Comparison of ENCODE assay signal across 19 mouse cellular contexts in the genomic region with DNA sequence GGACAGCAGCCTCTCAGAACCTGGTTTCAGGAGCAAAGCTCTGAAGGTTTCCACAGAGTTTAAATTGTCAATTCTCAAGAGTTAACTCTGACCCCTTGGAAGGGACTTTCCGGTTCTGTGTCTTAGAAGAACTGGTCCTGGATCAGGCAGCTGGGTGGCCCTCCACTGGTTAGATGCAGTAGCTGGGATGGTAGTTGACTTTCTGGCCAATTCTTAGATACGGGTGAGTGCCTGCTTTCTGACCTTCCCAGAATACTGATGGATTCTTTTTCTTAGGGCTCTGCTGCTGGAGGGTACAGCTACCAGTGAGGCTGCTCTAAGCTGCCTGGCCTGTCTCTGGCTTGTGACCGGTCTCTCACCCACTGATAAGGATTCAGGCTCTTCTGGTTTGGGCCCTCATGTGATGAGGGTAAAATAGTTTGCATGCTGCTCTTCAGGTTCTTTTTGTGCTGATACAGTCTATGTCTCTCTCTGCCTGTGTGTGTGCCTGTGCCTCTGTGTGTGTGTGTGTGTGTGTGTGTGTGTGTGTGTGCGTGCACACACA. TPM values are rescaled to one million over a fixed set of nuclear protein-coding genes. Genes with fewer than 3 reads are reported as not detected.
DNase-seq lines count a peak whose midpoint lies in the region; ATAC-seq and TF ChIP-seq lines count a peak whose summit lies in the region.
"Had no signal": no experiment of that assay in that cellular context is flagged by ENCODE, and none has a peak within 500 bp of the region (broad histone marks: within the 10 kb centered on the region; RNA-seq: fewer than 3 reads in every experiment).

No protein-coding gene starts in this region.

- peaks cover 61% of the 10 kb centered on the region for H3K4me1 ChIP-seq in heart, embryonic 10.5 days
- peaks cover 40% of the 10 kb centered on the region for H3K4me1 ChIP-seq in heart, embryonic 15.5 days (replicated peaks)
- H3K4me1 ChIP-seq in kidney, embryonic 15.5 days, result 0 out of 2 replicates have a peak, but pooled peaks cover 13% of the 10 kb centered on the region
- no peaks in the 10 kb centered on the region for H3K4me1 ChIP-seq in stomach, postnatal 0 days (replicated peaks; ENCODE audit: control insufficient read depth, insufficient read depth)

- TF ChIP-seq CTCF in stomach, postnatal 0 days (IDR thresholded peaks at IDR 0.05; ENCODE audit: low read depth), result no peak

- no peak for TF ChIP-seq EP300 in stomach, postnatal 0 days (optimal IDR thresholded peaks at IDR 0.05)

- DNase-seq in heart, embryonic 10.5 days (ENCODE audit: low spot score), result no peak
- DNase-seq in heart, adult 9 months (ENCODE audit: low spot score in 2 of 2), result no peak
- peak; percentile 40 for DNase-seq in kidney, adult 11 months
- DNase-seq in kidney, postnatal 14 days, result no peak
- no peak for DNase-seq in stomach, postnatal 0 days (ENCODE audit: low spot score)
- DNase-seq: adrenal gland, postnatal 25 days; cerebellum, adult 8-10 months; liver, embryonic 13.5 days; lung, adult 2 months; lung, postnatal 14 days; thymus, adult 2 months had no signal

- no peak overlapping the region for H3K9ac ChIP-seq in heart, embryonic 15.5 days
- no peak overlapping the region for H3K9ac ChIP-seq in kidney, embryonic 15.5 days
- H3K9ac ChIP-seq in stomach, postnatal 0 days (ENCODE audit: low read length), result no peak overlapping the region
- H3K9ac ChIP-seq: forebrain, embryonic 13.5 days; hindbrain, embryonic 13.5 days; liver, embryonic 13.5 days; midbrain, embryonic 12.5 days; neural tube, embryonic 15.5 days had no signal

- no peaks in the 10 kb centered on the region for H3K27me3 ChIP-seq in heart, embryonic 10.5 days (ENCODE audit: insufficient read depth, poor library complexity, severe bottlenecking)
- no peaks in the 10 kb centered on the region for H3K27me3 ChIP-seq in heart, embryonic 15.5 days
- H3K27me3 ChIP-seq in kidney, embryonic 15.5 days, result no peaks in the 10 kb centered on the region
- no peaks in the 10 kb centered on the region for H3K27me3 ChIP-seq in stomach, postnatal 0 days (ENCODE audit: control insufficient read depth, insufficient read depth, low read length)
- H3K27me3 ChIP-seq: forebrain, embryonic 13.5 days; hindbrain, embryonic 13.5 days; neural tube, embryonic 15.5 days had no signal

- H3K4me2 ChIP-seq in heart, embryonic 15.5 days, result peak overlapping the region; percentile 2; the same call in 1 of the 2 replicates
- no peak overlapping the region for H3K4me2 ChIP-seq in kidney, embryonic 15.5 days
- H3K4me2 ChIP-seq in stomach, postnatal 0 days (replicated peaks; ENCODE audit: low read depth), result no peak overlapping the region
- H3K4me2 ChIP-seq: forebrain, embryonic 13.5 days; hindbrain, embryonic 13.5 days; liver, embryonic 13.5 days; midbrain, embryonic 12.5 days; neural tube, embryonic 15.5 days had no signal

- peak; percentile 53; the same call in 1 of the 2 replicates for ATAC-seq in heart, embryonic 15.5 days (replicated peaks; ENCODE audit: insufficient number of reproducible peaks, insufficient read depth, low FRiP score, low read depth)
- ATAC-seq in kidney, embryonic 15.5 days (replicated peaks; ENCODE audit: low FRiP score), result 0 out of 2 replicates have a peak, but pooled peaks have one; percentile 18
- ATAC-seq in stomach, postnatal 0 days (ENCODE audit: low FRiP score, low TSS enrichment), result no peak
- no peak for ATAC-seq in frontal cortex, adult (ENCODE audit: low TSS enrichment)
- ATAC-seq: forebrain, embryonic 13.5 days had no signal

- 0 out of 2 replicates have a peak, but pooled peaks cover 5% of the 10 kb centered on the region for H3K36me3 ChIP-seq in heart, embryonic 10.5 days
- H3K36me3 ChIP-seq in heart, embryonic 15.5 days, result no peaks in the 10 kb centered on the region
- peaks cover 6% of the 10 kb centered on the region for H3K36me3 ChIP-seq in kidney, embryonic 15.5 days
- H3K36me3 ChIP-seq in stomach, postnatal 0 days (ENCODE audit: control insufficient read depth, insufficient read depth, low read length), result no peaks in the 10 kb centered on the region
- H3K36me3 ChIP-seq: hindbrain, embryonic 13.5 days; liver, embryonic 13.5 days; midbrain, embryonic 12.5 days; neural tube, embryonic 15.5 days had no signal

- H3K9me3 ChIP-seq in heart, embryonic 10.5 days, result no peaks in the 10 kb centered on the region
- H3K9me3 ChIP-seq in heart, embryonic 15.5 days (replicated peaks), result no peaks in the 10 kb centered on the region
- H3K9me3 ChIP-seq in kidney, embryonic 15.5 days (replicated peaks), result no peaks in the 10 kb centered on the region
- no peaks in the 10 kb centered on the region for H3K9me3 ChIP-seq in stomach, postnatal 0 days (ENCODE audit: control insufficient read depth, low read length)
- H3K9me3 ChIP-seq: forebrain, embryonic 13.5 days; hindbrain, embryonic 13.5 days; liver, embryonic 13.5 days; midbrain, embryonic 12.5 days; neural tube, embryonic 15.5 days had no signal

- no peak overlapping the region for H3K4me3 ChIP-seq in heart, embryonic 10.5 days
- H3K4me3 ChIP-seq in heart, embryonic 15.5 days, result no peak overlapping the region
- no peak overlapping the region for H3K4me3 ChIP-seq in kidney, embryonic 15.5 days (replicated peaks)
- H3K4me3 ChIP-seq in stomach, postnatal 0 days (ENCODE audit: low read depth, low read length), result no peak overlapping the region
- H3K4me3 ChIP-seq: forebrain, embryonic 13.5 days; hindbrain, embryonic 13.5 days; left cerebral cortex, adult 2 months; liver, embryonic 13.5 days; midbrain, embryonic 12.5 days; neural tube, embryonic 15.5 days had no signal

- peak overlapping the region; percentile 69 for H3K27ac ChIP-seq in heart, embryonic 10.5 days
- peak overlapping the region; percentile 58 for H3K27ac ChIP-seq in heart, embryonic 15.5 days
- no peak overlapping the region for H3K27ac ChIP-seq in kidney, embryonic 15.5 days
- H3K27ac ChIP-seq in stomach, postnatal 0 days (replicated peaks), result no peak overlapping the region
- H3K27ac ChIP-seq: forebrain, embryonic 13.5 days; hindbrain, embryonic 13.5 days; left cerebral cortex, adult 2 months; liver, embryonic 13.5 days; midbrain, embryonic 12.5 days; neural tube, embryonic 15.5 days had no signal

- WGBS in heart, embryonic 10.5 days, result 52% methylated on average over 4 of the region's 4 CpGs
- 57% methylated on average over 4 of the region's 4 CpGs for WGBS in heart, embryonic 15.5 days
- WGBS in kidney, embryonic 15.5 days, result 64% methylated on average over 4 of the region's 4 CpGs
- WGBS in stomach, postnatal 0 days, result 79% methylated on average over 4 of the region's 4 CpGs

RNA-seq across cellular contexts. Expression of gene Atp11a, which starts 6.8 kb away (rescaled TPM):
- polyA plus RNA-seq in heart, embryonic 10.5 days (2016; fragmentation: Nextera tagmentation; extraction: Ambion mirVana), result 11.7 and 17.9 TPM in 2 replicates
- polyA plus RNA-seq in heart, embryonic 15.5 days (2015; fragmentation: Nextera tagmentation; extraction: Ambion mirVana), result 14.1 and 15.9 TPM in 2 replicates
- 14.6 and 17.0 TPM in 2 replicates for polyA plus RNA-seq in kidney, embryonic 15.5 days (2015; fragmentation: Nextera tagmentation; extraction: Ambion mirVana)
- polyA plus RNA-seq in stomach, postnatal 0 days (2015; fragmentation: Nextera tagmentation; extraction: Ambion mirVana), result 6.6 and 7.4 TPM in 2 replicates

Comparison
In these comparisons a context has a peak if more than half of its experiments do, and no peak if none do; other contexts are left out.
1. H3K27ac ChIP-seq: peak in heart, embryonic 10.5 days (single experiment) and heart, embryonic 15.5 days (single experiment); none in kidney, embryonic 15.5 days (single experiment) and stomach, postnatal 0 days (single experiment).
2. ATAC-seq: peak in heart, embryonic 15.5 days (single experiment) and kidney, embryonic 15.5 days (single experiment); none in stomach, postnatal 0 days (single experiment) and frontal cortex, adult (single experiment).